In genomic region chr19:6899641-6900040, GRCm38 (mm10) we compare ENCODE assay signal across 26 mouse cellular contexts. TPM values are rescaled to one million over a fixed set of nuclear protein-coding genes. Genes with fewer than 3 reads are reported as not detected.
"Had no signal": no experiment of that assay in that cellular context is flagged by ENCODE, and none has a peak within 500 bp of the region (broad histone marks: within the 10 kb centered on the region; RNA-seq: fewer than 3 reads in every experiment).

No protein-coding gene starts in this region.

- H3K36me3 ChIP-seq: liver, embryonic 13.5 days had no signal

- DNase-seq: layer of hippocampus, adult 9-11 months; liver; liver, embryonic 13.5 days; lung, embryonic 14.5 days; lung, postnatal 36 days; retina, postnatal 1 day; right cerebral cortex, postnatal 25 days; thymus, adult 2 months; thymus, postnatal 14 days had no signal

- H3K4me3 ChIP-seq: layer of hippocampus, adult 2 months; limb, embryonic 10.5 days; limb, embryonic 13.5 days; liver, embryonic 13.5 days; megakaryocyte, embryonic 14.5 days; midbrain, embryonic 10.5 days; midbrain, embryonic 13.5 days; myocyte; neural tube, embryonic 13.5 days had no signal

- H3K9ac ChIP-seq: limb, embryonic 13.5 days; liver, embryonic 13.5 days; lung, embryonic 14.5 days; midbrain, embryonic 13.5 days; neural tube, embryonic 13.5 days had no signal

- H3K9me3 ChIP-seq: liver, embryonic 13.5 days had no signal

- H3K4me2 ChIP-seq: limb, embryonic 13.5 days; liver, embryonic 13.5 days; lung, embryonic 14.5 days; midbrain, embryonic 13.5 days; neural tube, embryonic 13.5 days had no signal

- H3K27me3 ChIP-seq: limb, embryonic 13.5 days; liver, embryonic 13.5 days; midbrain, embryonic 13.5 days; neural tube, embryonic 13.5 days had no signal

- ATAC-seq: hindbrain, postnatal 0 days; inflammation-experienced regulatory T-cells, adult 6 months; lung, postnatal 0 days; midbrain, embryonic 13.5 days; midbrain, embryonic 16.5 days had no signal

- H3K27ac ChIP-seq: hindbrain, postnatal 0 days; kidney, postnatal 0 days; layer of hippocampus, adult 2 months; limb, embryonic 10.5 days; limb, embryonic 13.5 days; liver, embryonic 13.5 days; midbrain, embryonic 10.5 days; midbrain, embryonic 13.5 days; neural tube, embryonic 13.5 days; stomach, postnatal 0 days had no signal

- H3K4me1 ChIP-seq: limb, embryonic 10.5 days; limb, embryonic 13.5 days; liver, embryonic 13.5 days; midbrain, embryonic 10.5 days; midbrain, embryonic 13.5 days; neural tube, embryonic 13.5 days had no signal

RNA-seq across cellular contexts. Expression of gene Catsperz, which starts 25.5 kb away (rescaled TPM):
- total RNA-seq: hindbrain, postnatal 0 days; monocyte, adult 5-6 weeks; neutrophil, adult 5-6 weeks had no signal

RNA-seq across cellular contexts. Expression of gene Kcnk4, which starts 34.7 kb away (rescaled TPM):
- total RNA-seq: monocyte, adult 5-6 weeks; neutrophil, adult 5-6 weeks had no signal
- polyA plus RNA-seq: inflammation-experienced regulatory T-cells, adult 6 months; large intestine, adult 2 months; liver, embryonic 13.5 days had no signal
